Mouse (Mus musculus) forebrain, embryonic 11.5 days (tissue): ENCODE results near the gene Arpp21. TPM values are rescaled to one million over a fixed set of nuclear protein-coding genes. Genes with fewer than 3 reads are reported as not detected.

Experiments used
- ATAC-seq: fragments of 200-750 bp; cut with Nextera tagmentation; replicated peaks from 2 replicates; pipeline ENCODE4 v1.8.0; 2017; ENCODE audit warnings: moderate TSS enrichment; ENCODE audit not compliant: low FRiP score
- DNase-seq: peaks from one replicate; pipeline ENCODE4 v3.0.0-alpha.2; 2017; ENCODE audit warnings: low spot score
- H3K27ac ChIP-seq: fragments of 300-500 bp; sonication (generic); 2 replicates; pipeline ENCODE4 v1.5.1; 2014; ENCODE audit warnings: low read depth, low read length
- H3K27me3 ChIP-seq: fragments of 300-500 bp; sonication (generic); 2 replicates; pipeline ENCODE4 v1.6.1; 2014; ENCODE audit warnings: mild to moderate bottlenecking, low read length, mixed read lengths; ENCODE audit not compliant: control insufficient read depth, insufficient read depth
- H3K36me3 ChIP-seq: fragments of 300-500 bp; sonication (generic); 2 replicates; pipeline ENCODE4 v1.6.1; 2014; ENCODE audit warnings: mild to moderate bottlenecking, low read length, moderate library complexity, mixed read lengths; ENCODE audit not compliant: control insufficient read depth, insufficient read depth
- H3K4me1 ChIP-seq: fragments of 300-500 bp; sonication (generic); replicated peaks from 2 replicates; pipeline ENCODE4 v1.6.1; 2014; ENCODE audit warnings: low read length, mixed read lengths; ENCODE audit not compliant: control insufficient read depth, insufficient read depth
- H3K4me2 ChIP-seq: fragments of 300-500 bp; sonication (generic); 2 replicates; pipeline ENCODE4 v1.6.1; 2014; ENCODE audit warnings: low read depth, mild to moderate bottlenecking, low read length, moderate library complexity, mixed read lengths; ENCODE audit not compliant: severe bottlenecking
- H3K4me3 ChIP-seq: fragments of 300-500 bp; sonication (generic); 2 replicates; pipeline ENCODE4 v1.5.1; 2014; ENCODE audit warnings: low read depth, low read length
- H3K9ac ChIP-seq: fragments of 300-500 bp; sonication (generic); 2 replicates; pipeline ENCODE4 v1.6.1; 2014; ENCODE audit warnings: low read length
- H3K9me3 ChIP-seq: fragments of 300-500 bp; sonication (generic); 2 replicates; pipeline ENCODE4 v1.6.1; 2016; ENCODE audit warnings: low read length, mixed read lengths; ENCODE audit not compliant: control insufficient read depth
- WGBS: fragments of 180-500 bp; shearing (Covaris S2); extraction: QIAGEN DNeasy Blood & Tissue Kit; methylation state at CpG from one replicate; pipeline ENCODE4 v1.1.7; 2014; 5-methylcytosine and 5-hydroxymethylcytosine counted together
- polyA plus RNA-seq: library from polyadenylated mRNA; unstranded; fragments of >200 nt; fragmentation: Nextera tagmentation; extraction: Ambion mirVana; gene quantifications from 2 replicates; pipeline ENCODE4 v1.2.1, GENCODE M21; 2014

Arpp21 gene
- polyA plus RNA-seq, 1 experiment from 2014 or later, result 2.1 TPM

- Histone ChIP-seq H3K27ac (no peak overlapping the region), H3K9me3 (no peaks in the 10 kb centered on the region), H3K4me1 (no peaks in the 10 kb centered on the region), H3K36me3 (no peaks in the 10 kb centered on the region), H3K4me2 (no peak overlapping the region), H3K4me3 (no peak overlapping the region), H3K9ac (no peak overlapping the region), H3K27me3 (no peaks in the 10 kb centered on the region)
- WGBS, result 96% methylated on average over 6 of the region's 6 CpGs
- ATAC-seq, result no peak
- DNase-seq, result no peak
Observed at GRCm38 (mm10) chr9:112098267-112098666, 137.5 kb downstream of the Arpp21 start.

- 76% methylated on average over 5 of the region's 5 CpGs for WGBS
- H3K4me2 ChIP-seq, result no peak overlapping the region
- H3K36me3 ChIP-seq, result no peaks in the 10 kb centered on the region
- no peak overlapping the region for H3K9ac ChIP-seq
- ATAC-seq (no peak), DNase-seq (no peak)
- H3K4me3 ChIP-seq, result no peak overlapping the region
- H3K9me3 ChIP-seq, result no peaks in the 10 kb centered on the region
- H3K27me3 ChIP-seq, result no peaks in the 10 kb centered on the region
- no peaks in the 10 kb centered on the region for H3K4me1 ChIP-seq
- no peak overlapping the region for H3K27ac ChIP-seq
Observed at GRCm38 (mm10) chr9:112095708-112096107, 140.0 kb downstream of the Arpp21 start.

- Histone ChIP-seq H3K27ac (no peak overlapping the region), H3K9ac (no peak overlapping the region), H3K36me3 (no peaks in the 10 kb centered on the region), H3K4me2 (no peak overlapping the region), H3K4me1 (no peaks in the 10 kb centered on the region), H3K27me3 (no peaks in the 10 kb centered on the region), H3K4me3 (no peak overlapping the region), H3K9me3 (no peaks in the 10 kb centered on the region)
- WGBS, result 89% methylated on average over 2 of the region's 2 CpGs
- ATAC-seq, result no peak
- no peak for DNase-seq
Observed at GRCm38 (mm10) chr9:112095198-112095597, 140.5 kb downstream of the Arpp21 start.

- H3K4me1 ChIP-seq, result 0 out of 2 replicates have a peak, but pooled peaks cover 3% of the 10 kb centered on the region
- H3K9ac ChIP-seq, result no peak overlapping the region
- H3K9me3 ChIP-seq, result no peaks in the 10 kb centered on the region
- H3K36me3 ChIP-seq, result no peaks in the 10 kb centered on the region
- WGBS, result 92% methylated on average over 2 of the region's 2 CpGs
- ATAC-seq (no peak), DNase-seq (no peak)
- no peak overlapping the region for H3K27ac ChIP-seq
- no peak overlapping the region for H3K4me2 ChIP-seq
- no peak overlapping the region for H3K4me3 ChIP-seq
- no peaks in the 10 kb centered on the region for H3K27me3 ChIP-seq
Observed at GRCm38 (mm10) chr9:112078903-112079302, 156.8 kb downstream of the Arpp21 start.

- Histone ChIP-seq H3K27me3 (no peaks in the 10 kb centered on the region), H3K4me3 (no peak overlapping the region), H3K9ac (no peak overlapping the region), H3K9me3 (no peaks in the 10 kb centered on the region), H3K4me1 (0 out of 2 replicates have a peak, but pooled peaks cover 3% of the 10 kb centered on the region), H3K4me2 (no peak overlapping the region), H3K27ac (no peak overlapping the region), H3K36me3 (no peaks in the 10 kb centered on the region)
- no peak for ATAC-seq
- 80% methylated on average over 4 of the region's 4 CpGs for WGBS
- DNase-seq, result no peak
Observed at GRCm38 (mm10) chr9:112078453-112078852, 157.3 kb downstream of the Arpp21 start.

- no peaks in the 10 kb centered on the region for H3K9me3 ChIP-seq
- H3K27ac ChIP-seq, result 0 out of 2 replicates have a peak overlapping the region, but pooled peaks have one; percentile 18
- 0 out of 2 replicates have a peak, but pooled peaks cover 3% of the 10 kb centered on the region for H3K4me1 ChIP-seq
- no peaks in the 10 kb centered on the region for H3K27me3 ChIP-seq
- DNase-seq (no peak), ATAC-seq (peak; percentile 36; the same call in 1 of the 2 replicates)
- WGBS, result 60% methylated on average over 5 of the region's 5 CpGs
- no peak overlapping the region for H3K4me2 ChIP-seq
- H3K36me3 ChIP-seq, result no peaks in the 10 kb centered on the region
- no peak overlapping the region for H3K4me3 ChIP-seq
- no peak overlapping the region for H3K9ac ChIP-seq
Observed at GRCm38 (mm10) chr9:112075273-112075672, 160.5 kb downstream of the Arpp21 start.

GRCm38 (mm10) chr9:112074872-112075271 is 160.9 kb downstream of the Arpp21 start:
- no peaks in the 10 kb centered on the region for H3K9me3 ChIP-seq
- ATAC-seq, result peak; percentile 44; the same call in 1 of the 2 replicates
- H3K4me3 ChIP-seq, result no peak overlapping the region
- DNase-seq, result no peak
- 38% methylated on average over 5 of the region's 5 CpGs for WGBS
- H3K9ac ChIP-seq, result no peak overlapping the region
- H3K36me3 ChIP-seq, result no peaks in the 10 kb centered on the region
- H3K27ac ChIP-seq, result 0 out of 2 replicates have a peak overlapping the region, but pooled peaks have one; percentile 18
- H3K4me1 ChIP-seq, result 0 out of 2 replicates have a peak, but pooled peaks cover 3% of the 10 kb centered on the region
- H3K27me3 ChIP-seq, result no peaks in the 10 kb centered on the region
- H3K4me2 ChIP-seq, result no peak overlapping the region

- Histone ChIP-seq H3K4me3 (no peak overlapping the region), H3K4me1 (0 out of 2 replicates have a peak, but pooled peaks cover 3% of the 10 kb centered on the region), H3K27ac (no peak overlapping the region), H3K36me3 (no peaks in the 10 kb centered on the region), H3K9me3 (no peaks in the 10 kb centered on the region), H3K9ac (no peak overlapping the region), H3K4me2 (no peak overlapping the region), H3K27me3 (no peaks in the 10 kb centered on the region)
- DNase-seq (no peak), ATAC-seq (no peak)
- 50% methylated on average over 3 of the region's 3 CpGs for WGBS
Observed at GRCm38 (mm10) chr9:112071368-112071767, 164.4 kb downstream of the Arpp21 start.

GRCm38 (mm10) chr9:112070961-112071360 is 164.8 kb downstream of the Arpp21 start:
- Histone ChIP-seq H3K4me1 (0 out of 2 replicates have a peak, but pooled peaks cover 3% of the 10 kb centered on the region), H3K9ac (no peak overlapping the region), H3K4me3 (no peak overlapping the region), H3K36me3 (no peaks in the 10 kb centered on the region), H3K27me3 (no peaks in the 10 kb centered on the region), H3K27ac (no peak overlapping the region), H3K9me3 (no peaks in the 10 kb centered on the region), H3K4me2 (no peak overlapping the region)
- WGBS, result 52% methylated on average over 5 of the region's 5 CpGs
- ATAC-seq, result no peak
- DNase-seq, result no peak
